Mouse (Mus musculus): Measurements from ENCODE around the gene Frmd4a.

The Frmd4a gene

DNA sequence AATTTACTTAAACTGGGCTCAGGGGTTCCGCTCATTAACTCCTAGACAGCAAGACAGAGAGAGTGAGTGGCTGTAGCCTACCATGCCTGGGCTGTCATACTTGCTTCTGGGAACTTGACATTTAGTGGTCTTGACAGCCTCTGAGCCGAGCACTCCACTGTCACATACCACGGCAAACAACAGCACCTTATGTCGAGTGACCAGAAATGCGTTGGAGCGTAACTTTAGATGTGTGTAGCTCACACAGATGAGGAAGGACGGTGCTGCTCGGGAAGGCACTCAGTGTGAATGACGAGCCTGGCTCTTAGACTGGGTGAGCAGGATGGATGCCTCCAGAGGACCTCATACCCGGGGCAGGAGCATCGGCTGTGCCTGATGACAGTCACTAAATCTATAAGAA lies 463.6 kb downstream of the Frmd4a start:
- in situ Hi-C loops (cut with MseI, MboI): loop anchor here (10.0 kb wide), 2 partner anchors 166 to 256 kb away; no protein-coding TSS in a partner anchor

DNA sequence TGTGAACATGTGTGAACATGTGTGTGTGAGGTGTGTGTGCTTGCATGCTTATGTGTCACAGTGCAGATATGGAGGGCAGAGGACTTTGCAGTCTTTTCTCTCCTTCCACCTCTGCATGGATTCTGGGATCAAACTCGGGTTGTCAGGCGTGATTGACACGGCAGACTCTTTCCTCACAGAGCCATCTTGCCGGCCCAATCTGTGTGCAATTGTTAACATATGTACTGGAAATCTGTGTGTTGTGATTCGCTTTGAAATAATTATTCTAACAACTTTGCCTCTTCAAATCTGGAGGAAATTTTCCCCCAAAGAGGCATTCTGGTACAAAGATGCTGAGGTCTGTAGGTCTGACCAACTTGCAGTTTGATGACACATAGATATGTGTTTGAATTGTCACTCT lies 468.7 kb downstream of the Frmd4a start:
- in situ Hi-C loops (cut with MseI, MboI): loop anchor here (10.0 kb wide), 2 partner anchors 171 to 261 kb away; no protein-coding TSS in a partner anchor

DNA sequence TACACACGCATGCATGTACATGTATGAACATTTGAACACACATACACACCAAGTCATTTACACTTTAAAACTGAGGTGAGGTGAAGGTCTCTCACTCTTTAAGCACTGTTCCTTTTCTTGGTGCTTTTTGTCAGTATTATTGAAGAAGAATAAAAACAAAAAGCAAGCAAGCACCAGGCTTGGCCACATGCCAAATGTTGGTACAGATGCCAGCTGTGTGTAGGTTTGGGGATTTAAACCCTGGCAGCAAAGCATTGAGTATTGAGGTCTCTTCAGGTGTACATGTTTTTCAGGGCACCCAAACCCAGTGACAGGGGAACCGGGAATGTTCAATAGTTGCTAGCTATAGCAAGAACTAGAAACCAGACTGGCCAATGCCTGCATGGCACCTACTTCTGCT lies 469.8 kb downstream of the Frmd4a start:
- in situ Hi-C loops (cut with MseI, MboI): loop anchor here (10.0 kb wide), 2 partner anchors 172 to 262 kb away; no protein-coding TSS in a partner anchor

DNA sequence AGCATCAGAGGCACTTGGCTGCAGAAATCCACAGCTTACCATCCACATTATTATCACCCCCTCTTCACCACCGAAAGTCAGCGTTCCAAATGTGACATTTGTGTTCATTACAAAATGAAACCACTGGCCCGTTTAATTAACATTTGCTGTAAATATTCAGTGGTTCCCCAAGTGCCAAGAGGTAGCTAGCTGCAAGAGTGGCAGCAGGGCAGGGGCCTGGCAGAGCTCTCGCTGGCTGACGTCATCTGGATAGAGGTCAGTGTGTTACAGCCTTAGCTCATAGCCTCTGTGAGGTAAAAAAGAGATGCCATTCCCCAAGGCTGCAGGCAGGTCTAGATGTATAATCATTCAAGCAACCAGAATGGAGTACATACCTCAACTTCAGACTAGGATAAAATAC lies 473.3 kb downstream of the Frmd4a start:
- in situ Hi-C loops (cut with MseI, MboI): loop anchor here in 1 of 2 experiments (10.0 kb wide), 1 partner anchor 374 kb away; no protein-coding TSS in a partner anchor

DNA sequence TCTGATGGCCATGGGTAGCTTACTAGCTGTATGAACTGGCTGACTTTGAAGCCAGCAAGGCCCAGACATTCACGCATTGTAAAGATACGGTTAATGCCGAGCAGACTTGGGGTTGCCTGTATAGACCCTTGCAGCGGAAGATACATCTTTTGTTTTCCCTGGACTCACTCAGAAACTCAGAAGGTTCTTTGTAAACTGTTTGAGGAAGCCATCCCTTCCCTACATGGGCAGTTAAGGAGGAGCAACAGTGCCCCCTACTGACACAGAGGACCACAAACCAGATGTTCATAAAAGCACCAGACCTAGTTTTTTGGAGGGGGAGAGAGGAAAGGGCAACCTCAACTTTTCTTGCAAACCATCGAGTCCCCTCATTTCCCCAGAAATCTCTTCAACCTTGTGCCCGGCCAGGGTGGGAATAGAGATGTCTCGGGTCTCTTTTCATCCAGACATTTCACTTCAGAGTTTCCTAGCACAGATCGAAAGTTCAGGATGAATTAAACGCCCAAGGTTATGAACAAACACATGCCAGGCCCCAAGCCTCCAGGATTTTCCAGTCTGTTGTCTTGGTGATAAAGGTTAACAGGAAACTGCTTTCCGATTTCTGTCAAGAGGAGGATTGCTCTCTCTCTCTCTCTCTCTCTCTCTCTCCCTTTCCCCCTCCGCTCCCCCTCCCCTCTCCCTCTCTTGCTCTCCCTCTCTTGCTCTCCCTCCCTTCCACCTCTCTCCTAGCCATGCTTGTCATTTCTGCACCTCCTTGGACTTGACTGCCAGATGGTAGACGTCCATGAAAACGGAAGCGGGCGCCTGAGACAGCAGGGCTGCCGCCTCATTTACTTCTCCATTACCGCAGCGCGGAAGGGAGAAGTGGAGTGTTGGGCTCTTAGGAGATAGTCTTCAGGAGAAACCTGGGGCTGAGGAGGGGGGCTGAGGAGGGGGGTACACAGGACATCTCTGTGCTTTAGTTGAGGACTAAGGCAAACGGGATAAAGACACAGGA lies 475.3 kb downstream of the Frmd4a start:
- in situ Hi-C loops (cut with MseI, MboI): loop anchor here in 1 of 2 experiments (10.0 kb wide), 1 partner anchor 372 kb away; no protein-coding TSS in a partner anchor

DNA sequence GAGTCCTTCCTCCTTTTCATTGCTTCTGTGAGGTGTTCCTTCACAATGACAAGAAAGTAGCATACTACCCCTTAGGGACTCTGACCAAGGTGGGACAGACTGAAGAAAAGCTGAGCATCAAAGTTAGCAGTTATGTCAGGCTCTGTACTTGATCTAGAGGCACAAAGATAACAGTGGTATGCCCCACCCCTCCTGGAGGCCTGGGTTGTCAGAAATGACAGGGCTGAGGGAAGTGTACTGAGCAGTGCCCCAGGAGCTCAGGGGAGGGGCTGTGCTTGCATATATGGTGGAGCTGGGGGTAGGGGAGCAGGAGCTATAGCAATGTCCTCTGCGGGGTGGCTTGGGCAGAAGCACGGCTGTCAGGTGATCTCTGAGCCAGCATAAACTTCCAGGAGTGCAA lies 477.0 kb downstream of the Frmd4a start:
- in situ Hi-C loops (cut with MseI, MboI): loop anchor here in 1 of 2 experiments (10.0 kb wide), 1 partner anchor 370 kb away; no protein-coding TSS in a partner anchor

DNA sequence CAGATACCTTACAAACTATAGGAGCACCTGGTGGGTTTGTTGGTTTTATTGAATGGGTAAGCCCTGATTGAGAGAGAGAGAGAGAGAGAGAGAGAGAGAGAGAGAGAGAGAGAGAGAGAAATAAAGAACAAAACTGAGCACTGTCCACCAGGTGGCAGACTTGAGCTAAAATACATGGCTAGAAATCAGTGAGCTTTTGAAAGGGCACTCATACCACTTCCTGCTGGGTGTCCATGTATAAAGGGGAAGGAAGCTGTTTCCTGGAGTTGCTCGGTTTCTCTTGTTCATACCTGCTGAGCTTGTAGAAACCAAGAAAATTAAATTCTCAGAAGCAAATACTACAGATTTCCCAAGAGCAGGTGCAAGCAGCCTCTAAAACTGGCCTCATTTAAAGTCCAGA lies 481.7 kb downstream of the Frmd4a start:
- in situ Hi-C loops (cut with MseI, MboI): loop anchor here in 1 of 2 experiments (5.0 to 10.0 kb wide), 2 partner anchors 103 to 366 kb away; no protein-coding TSS in a partner anchor

DNA sequence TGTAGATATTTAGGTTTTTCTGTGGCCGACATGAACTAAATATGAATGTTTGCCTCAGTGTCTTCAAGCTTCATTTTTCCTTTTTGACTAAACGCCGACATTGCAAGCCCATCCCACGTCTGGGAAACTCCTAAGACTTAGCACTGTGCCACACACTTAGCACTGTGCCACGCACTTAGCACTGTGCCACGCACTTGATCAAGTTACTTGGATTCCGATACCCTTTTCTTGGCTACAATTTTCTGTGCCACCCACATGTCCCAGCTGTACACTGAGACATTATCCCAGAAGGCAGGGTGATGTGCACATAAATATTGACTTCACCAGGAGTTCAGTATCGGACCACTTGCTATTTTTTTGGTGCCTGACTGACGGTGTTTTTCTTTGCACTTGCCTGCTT lies 482.4 kb downstream of the Frmd4a start:
- in situ Hi-C loops (cut with MseI, MboI): loop anchor here (5.0 to 25.0 kb wide), 4 partner anchors 102 to 365 kb away; no protein-coding TSS in a partner anchor

DNA sequence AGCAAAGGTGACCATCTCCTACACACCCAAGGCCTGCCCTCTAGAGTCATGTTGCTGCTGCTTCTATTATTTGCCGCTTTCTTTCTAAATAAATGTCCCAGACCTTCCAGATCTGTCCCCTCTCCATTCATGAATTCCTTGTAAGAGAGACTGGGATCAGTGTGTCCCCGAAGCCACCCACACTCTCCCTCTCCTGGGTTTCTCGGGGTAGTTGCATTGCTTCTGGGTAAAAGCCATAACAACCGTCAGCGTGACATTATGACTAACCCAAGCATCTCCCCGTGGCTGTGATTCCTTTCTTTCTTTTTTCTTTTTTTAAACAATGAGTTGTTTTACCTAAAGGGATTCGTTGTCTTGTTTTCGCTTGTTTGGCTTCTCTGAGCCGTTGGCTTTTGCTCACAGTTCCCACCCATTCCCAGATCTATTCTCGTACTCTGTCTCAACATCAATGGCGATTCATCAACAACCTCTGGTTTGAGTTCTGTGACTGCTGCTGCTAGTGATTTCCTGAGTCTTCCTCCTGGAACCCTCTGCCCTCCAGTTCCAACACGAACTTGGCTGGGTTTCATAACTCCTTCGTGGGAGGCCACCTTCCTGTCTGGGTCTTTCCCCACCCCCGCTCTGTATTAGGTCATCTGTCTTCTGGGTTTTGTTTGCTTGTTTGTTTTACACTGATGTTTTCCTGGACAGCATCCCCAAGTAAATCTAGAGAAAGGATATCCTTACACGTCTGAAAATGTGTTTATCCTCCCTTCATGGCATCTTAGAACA lies 483.9 kb downstream of the Frmd4a start:
- in situ Hi-C loops (cut with MseI, MboI): loop anchor here in 1 of 2 experiments (10.0 to 25.0 kb wide), 2 partner anchors 103 to 361 kb away; no protein-coding TSS in a partner anchor

DNA sequence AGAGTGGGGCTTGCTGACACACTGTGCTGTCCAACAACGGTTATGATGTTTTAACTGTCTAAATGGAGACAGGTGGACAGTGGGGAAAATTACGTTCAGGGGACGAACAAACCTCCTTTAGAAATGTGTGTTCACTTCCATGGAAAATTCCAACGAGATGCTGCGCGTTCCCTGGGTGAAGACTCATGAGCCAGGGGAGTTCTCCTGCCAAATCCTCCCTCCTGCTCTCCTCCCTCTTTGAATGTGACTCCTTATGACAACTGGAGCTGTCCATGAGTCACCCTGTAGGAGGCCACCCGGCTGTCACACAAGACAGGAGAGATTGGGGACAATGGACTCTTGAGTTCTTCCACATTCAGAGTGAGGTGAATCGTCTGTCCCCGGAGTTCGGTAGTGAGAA lies 486.9 kb downstream of the Frmd4a start:
- in situ Hi-C loops (cut with MseI, MboI): loop anchor here in 1 of 2 experiments (10.0 to 25.0 kb wide), 2 partner anchors 100 to 358 kb away; no protein-coding TSS in a partner anchor

DNA sequence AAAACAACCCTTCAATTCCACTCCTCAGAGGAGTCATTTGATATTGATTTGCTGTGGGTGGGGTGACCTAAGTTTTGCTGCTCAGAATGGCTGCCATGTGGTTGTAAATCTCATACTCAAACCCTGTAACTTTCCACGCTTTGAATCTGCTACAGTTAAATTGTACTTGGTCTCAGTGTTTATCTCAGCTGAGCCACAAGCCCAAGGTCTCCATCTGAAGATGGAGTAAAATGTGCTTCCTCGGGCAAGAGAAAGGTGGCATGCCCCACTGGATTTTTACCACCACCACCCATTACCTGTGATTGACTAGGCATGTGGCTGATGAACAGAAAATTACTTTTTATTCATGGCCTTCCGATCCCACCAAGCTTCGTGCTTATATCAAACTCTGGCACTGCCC lies 488.2 kb downstream of the Frmd4a start:
- in situ Hi-C loops (cut with MseI, MboI): loop anchor here in 1 of 2 experiments (10.0 to 25.0 kb wide), 2 partner anchors 99 to 357 kb away; no protein-coding TSS in a partner anchor

DNA sequence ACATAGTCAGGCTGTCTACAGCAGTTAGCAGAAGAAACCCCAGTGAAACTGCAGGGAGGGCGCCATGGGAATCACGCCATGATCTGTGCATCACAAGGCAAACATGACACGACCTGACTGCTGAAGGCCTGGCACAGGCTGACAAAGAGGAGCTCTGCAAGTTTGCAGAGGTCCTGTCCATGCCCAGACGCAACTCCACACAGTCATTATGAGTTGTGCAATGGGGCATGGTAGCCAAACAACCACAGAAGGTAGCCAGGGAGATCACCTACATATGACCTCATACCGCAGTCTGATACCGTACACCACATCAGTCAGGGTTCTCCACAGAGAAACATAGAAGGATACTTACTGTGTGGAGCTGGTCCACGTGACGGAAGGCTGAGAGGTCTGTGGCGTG lies 489.1 kb downstream of the Frmd4a start:
- in situ Hi-C loops (cut with MseI, MboI): loop anchor here in 1 of 2 experiments (10.0 to 25.0 kb wide), 2 partner anchors 98 to 356 kb away; no protein-coding TSS in a partner anchor

DNA sequence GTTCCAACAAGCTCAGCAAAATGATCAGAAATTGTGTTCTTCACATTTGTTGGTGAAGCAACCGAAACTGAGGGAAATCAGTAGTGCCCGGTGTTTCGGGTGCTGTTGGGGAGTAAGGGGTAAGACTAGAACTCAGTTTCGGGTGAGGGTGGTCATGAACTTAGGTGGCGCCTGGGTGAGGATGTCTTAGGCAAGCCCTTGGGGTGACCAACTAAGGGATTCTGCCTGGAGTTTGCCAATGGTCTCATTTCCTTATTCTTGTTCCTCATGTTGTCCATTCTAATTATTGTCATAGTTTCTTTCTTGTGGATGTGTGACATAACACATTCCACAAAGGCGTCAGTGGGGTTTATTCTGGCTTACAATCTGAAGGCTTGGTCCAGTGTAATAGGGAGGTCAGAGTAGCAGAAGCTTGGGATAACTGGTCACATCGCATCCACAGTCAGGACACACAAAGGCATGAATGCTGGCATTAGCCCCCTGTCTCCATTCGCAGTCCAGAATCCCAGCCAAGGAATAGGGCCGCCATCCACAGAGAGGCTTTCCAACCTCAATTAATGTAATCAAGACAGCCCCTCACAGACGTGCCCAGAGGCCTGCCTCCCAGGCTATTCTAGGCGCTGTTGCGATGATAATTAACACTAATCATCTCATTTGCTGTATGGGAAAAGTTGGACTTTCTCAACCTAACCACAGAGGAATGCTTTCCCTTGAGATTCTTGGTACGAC lies 490.5 kb downstream of the Frmd4a start:
- in situ Hi-C loops (cut with MseI, MboI): loop anchor here in 1 of 2 experiments (10.0 to 25.0 kb wide), 2 partner anchors 97 to 354 kb away; no protein-coding TSS in a partner anchor

DNA sequence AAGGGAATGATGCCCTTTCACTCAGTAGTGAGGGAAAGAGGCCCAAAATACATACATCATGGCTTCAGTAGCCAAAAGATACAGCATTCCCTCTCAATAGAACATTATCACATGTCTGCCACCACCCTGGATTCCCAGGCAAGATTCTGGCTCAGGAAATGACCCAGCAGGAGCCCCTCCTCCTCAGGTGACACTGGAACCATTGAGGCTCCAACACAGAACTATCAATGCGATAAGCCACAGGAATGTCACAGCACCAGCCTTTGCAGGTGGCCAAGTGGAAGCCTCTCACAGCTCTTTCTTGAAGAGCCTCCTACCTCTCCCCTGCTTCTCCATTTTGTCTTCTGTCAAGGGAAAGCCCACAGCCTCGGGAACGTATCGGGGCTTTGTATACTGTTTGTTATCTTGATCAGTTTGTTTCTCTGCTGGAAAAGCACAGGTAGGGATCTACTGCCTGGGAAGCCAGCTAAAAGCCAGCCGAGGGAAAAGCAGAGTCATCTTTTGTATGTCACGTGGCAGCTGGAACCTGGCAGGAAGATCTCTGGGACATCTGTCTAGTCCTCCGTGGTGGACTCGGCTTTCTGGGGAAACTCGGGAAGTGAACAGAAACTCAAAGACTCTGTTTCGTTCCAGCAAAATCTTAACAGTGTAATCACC lies 491.6 kb downstream of the Frmd4a start:
- in situ Hi-C loops (cut with MseI, MboI): loop anchor here in 1 of 2 experiments (10.0 to 25.0 kb wide), 2 partner anchors 96 to 353 kb away; no protein-coding TSS in a partner anchor

DNA sequence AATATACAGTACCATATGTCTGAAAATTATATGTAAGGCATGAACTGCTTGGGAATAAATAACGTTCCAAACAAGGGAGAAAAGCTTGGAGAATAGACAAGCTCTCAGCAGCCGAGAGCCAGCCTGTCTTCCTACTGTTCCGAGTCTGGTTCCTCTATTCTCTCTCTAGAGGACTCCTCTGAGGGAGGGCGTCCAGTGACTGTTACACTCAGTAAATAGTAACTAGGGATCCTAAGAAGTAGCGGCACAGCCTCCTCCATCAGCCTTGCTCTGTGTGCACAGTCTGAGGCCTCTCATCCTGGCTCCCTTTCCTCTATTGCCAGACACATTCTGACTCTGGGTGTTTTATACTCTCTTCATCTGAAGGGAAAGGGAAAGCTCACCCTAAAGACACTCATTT lies 492.2 kb downstream of the Frmd4a start:
- in situ Hi-C loops (cut with MseI, MboI): loop anchor here in 1 of 2 experiments (10.0 to 25.0 kb wide), 2 partner anchors 95 to 353 kb away; no protein-coding TSS in a partner anchor

DNA sequence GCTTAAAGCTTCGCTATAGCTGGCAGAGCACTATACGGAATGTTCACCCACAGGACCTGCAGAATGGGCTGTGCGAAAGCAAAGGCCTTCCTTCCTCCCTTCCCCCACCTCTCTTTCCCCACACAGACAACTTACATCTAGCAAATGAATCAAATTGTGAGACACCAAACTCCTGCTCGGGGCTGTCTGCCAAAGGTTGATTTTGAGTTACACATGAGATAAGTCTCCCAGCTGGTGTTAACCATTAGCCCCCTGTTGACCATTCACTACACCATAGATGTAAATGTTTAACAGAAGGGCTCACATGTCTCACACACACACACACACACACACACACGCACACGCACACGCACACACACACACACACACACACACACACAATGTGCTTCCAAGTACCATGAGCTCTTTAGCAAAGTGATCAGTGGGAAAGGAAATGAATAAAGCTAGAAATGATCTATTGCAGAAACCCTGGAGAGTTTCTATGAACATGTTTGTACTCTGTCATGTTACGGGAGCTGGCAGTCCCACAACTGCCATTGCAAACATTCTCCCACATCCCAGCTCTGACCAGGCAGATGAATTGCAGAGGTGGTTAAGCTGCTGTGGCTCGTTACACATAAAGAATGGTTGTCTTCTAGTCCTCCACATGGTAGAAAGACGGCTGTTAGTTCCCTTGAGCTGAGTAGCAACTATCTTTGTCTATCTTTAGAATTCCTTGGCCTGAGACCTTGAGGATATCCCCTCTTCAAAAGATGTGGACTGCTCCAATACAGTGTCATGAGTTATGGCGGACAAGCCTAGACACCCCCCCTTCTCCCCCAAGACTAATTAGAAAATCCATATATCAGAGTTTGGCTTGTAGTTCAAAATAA lies 492.9 kb downstream of the Frmd4a start:
- in situ Hi-C loops (cut with MseI, MboI): loop anchor here in 1 of 2 experiments (25.0 kb wide), 1 partner anchor 352 kb away; no protein-coding TSS in a partner anchor

DNA sequence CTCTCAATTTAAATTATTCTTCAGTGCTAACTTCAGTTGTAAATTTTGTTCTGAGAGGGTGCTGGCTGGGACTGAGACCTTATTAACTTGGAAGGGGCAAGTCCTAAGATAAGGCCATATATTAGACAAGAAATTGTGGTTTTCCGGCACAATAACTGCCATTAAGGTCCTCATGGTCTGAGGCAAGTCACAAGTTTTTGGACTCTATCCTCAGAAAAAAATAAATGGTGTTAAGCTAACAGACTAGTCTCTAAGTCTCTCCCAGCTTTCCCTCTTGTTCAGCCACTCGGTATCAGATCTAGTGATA lies 493.5 kb downstream of the Frmd4a start:
- in situ Hi-C loops (cut with MseI, MboI): loop anchor here in 1 of 2 experiments (25.0 kb wide), 1 partner anchor 351 kb away; no protein-coding TSS in a partner anchor

DNA sequence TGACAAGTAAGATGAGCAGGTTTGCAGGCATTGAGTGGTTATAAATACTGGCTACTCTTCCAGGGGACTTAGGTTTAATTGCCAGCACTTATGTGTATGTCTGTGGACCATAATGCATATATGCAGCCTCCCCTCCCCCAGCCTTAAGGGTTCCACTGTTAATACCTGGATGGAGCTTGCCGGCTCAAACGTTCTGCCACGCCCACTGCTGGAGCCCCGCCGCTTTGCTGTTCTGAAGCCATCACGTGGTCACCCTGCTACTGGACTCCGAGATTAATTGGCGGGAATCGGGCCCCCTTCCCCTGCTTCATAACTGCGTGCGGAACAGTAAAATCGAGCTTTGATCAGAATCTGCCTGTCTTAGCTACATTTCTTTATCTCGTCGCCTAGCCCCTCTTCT lies 495.1 kb downstream of the Frmd4a start:
- in situ Hi-C loops (cut with MseI, MboI): loop anchor here in 1 of 2 experiments (25.0 kb wide), 1 partner anchor 350 kb away; no protein-coding TSS in a partner anchor

DNA sequence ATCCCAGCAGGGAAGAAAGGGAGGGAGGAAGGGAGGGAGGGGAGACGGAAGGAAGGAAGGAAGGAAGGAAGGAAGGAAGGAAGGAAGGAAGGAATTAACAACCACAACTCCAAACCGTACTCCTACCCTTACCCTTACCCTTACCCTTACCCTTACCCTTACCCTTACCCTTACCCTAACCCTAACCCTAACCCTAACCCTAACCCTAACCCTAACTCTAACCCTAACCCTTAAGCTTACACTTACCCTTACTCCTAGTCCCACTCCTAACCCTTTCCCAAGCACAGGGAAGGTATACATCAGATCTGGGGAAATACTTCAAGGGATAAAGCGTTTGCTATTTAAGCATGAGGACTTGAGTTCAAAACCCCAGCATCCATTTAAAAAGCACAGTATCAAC lies 498.4 kb downstream of the Frmd4a start:
- in situ Hi-C loops (cut with MseI, MboI): loop anchor here in 1 of 2 experiments (25.0 kb wide), 1 partner anchor 346 kb away; no protein-coding TSS in a partner anchor
